Mouse (Mus musculus): ENCODE data around the gene Slc30a10. TPM values are rescaled to one million over a fixed set of nuclear protein-coding genes. Genes with fewer than 3 reads are reported as not detected.

Slc30a10 gene
- polyA plus RNA-seq, 1 experiment, result 6.0 TPM

DNA sequence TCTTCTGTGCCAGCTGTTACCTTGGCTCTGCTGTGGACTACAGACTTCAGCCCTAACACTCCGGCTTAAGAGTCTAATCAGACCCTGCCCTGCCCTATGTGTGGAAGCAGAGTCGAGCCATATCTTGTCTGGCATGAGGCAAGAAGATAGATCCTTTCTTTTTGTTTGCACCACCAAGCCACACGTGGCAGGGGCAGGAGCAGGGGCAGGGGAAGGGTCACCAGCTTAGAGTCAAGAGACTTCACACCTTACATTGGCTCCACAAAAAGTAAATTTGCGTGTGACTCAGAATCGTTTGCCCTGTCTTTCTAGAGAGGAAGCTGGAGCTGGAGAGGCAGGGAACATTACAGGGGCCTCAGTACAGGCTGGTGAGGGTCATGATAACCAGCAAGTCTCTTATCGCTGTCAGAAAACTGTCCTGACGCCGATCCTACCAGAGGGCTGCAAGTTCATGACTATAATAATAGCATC, 14.9 kb downstream of the Slc30a10 start:
- TF ChIP-seq CTCF (IDR thresholded peaks at IDR 0.05; ENCODE audit: borderline replicate concordance, insufficient read depth, low read depth, low read length) (no peak), POLR2A (IDR thresholded peaks at IDR 0.05; ENCODE audit: borderline replicate concordance, insufficient read depth, low read length) (no peak)
- Histone ChIP-seq H3K27ac (ENCODE audit: insufficient read depth, low read length) (no peak overlapping the region), H3K4me3 (replicated peaks; ENCODE audit: insufficient read depth, low read depth, low read length) (no peak overlapping the region), H3K4me1 (ENCODE audit: control insufficient read depth, insufficient read depth, low read length) (no peaks in the 10 kb centered on the region), H3K27me3 (ENCODE audit: control insufficient read depth, insufficient read depth, low read length) (no peaks in the 10 kb centered on the region)
- DNase-seq, result no peak
- WGBS, result 68% methylated on average over 8 of the region's 8 CpGs

DNA sequence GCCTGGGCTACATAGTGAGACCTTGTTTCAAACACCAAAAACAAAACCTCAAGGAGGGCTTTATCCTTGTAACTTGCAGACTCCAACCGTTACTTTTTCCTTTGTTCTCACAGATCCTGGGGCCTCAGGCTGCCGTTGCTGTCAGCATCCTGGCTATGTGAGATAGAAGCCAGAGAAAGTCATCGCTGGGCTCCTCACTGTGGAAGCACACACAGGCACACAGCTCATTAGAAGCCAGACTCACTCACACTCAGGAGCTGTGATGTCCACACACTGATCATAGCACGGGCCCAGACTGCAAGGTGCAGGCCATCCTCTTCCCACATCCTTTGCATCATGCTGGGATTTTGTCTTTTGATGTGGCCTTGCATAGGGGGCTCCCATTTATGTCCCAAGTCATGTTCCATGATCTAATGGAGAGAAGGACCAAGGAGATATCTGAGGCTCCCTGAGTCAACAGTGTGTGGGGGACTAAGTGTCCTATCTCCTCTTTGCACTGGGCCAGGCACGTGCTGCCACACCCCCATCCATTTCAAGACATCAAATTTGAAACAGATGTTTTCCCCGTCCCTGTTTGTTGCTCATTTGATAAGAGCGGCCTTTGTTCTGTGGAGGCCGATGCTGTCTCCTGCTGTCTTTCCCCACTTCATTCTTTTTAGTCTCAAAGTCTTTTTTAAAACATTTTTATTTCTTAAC, 17.5 kb downstream of the Slc30a10 start:
- 57% methylated on average over 8 of the region's 8 CpGs for WGBS
- no peak for DNase-seq
- H3K4me3 ChIP-seq (replicated peaks; ENCODE audit: insufficient read depth, low read depth, low read length), result no peak overlapping the region
- H3K27ac ChIP-seq (ENCODE audit: insufficient read depth, low read length), result no peak overlapping the region
- no peak for TF ChIP-seq CTCF (IDR thresholded peaks at IDR 0.05; ENCODE audit: borderline replicate concordance, insufficient read depth, low read depth, low read length)
- TF ChIP-seq POLR2A (IDR thresholded peaks at IDR 0.05; ENCODE audit: borderline replicate concordance, insufficient read depth, low read length), result no peak
- H3K27me3 ChIP-seq (ENCODE audit: control insufficient read depth, insufficient read depth, low read length), result no peaks in the 10 kb centered on the region
- H3K4me1 ChIP-seq (ENCODE audit: control insufficient read depth, insufficient read depth, low read length), result no peaks in the 10 kb centered on the region

- WGBS, result 95% methylated on average over 4 of the region's 4 CpGs
Observed at GRCm38 (mm10) chr1:185472730-185473129, 18.1 kb downstream of the Slc30a10 start.

GRCm38 (mm10) chr1:185473437-185473836, 18.8 kb downstream of the Slc30a10 start:
- DNase-seq, result no peak
- 95% methylated on average over 1 of the region's 1 CpGs for WGBS
- H3K27ac ChIP-seq (ENCODE audit: insufficient read depth, low read length), result no peak overlapping the region
- no peak overlapping the region for H3K4me3 ChIP-seq (replicated peaks; ENCODE audit: insufficient read depth, low read depth, low read length)
- no peaks in the 10 kb centered on the region for H3K4me1 ChIP-seq (ENCODE audit: control insufficient read depth, insufficient read depth, low read length)
- TF ChIP-seq POLR2A (IDR thresholded peaks at IDR 0.05; ENCODE audit: borderline replicate concordance, insufficient read depth, low read length) (no peak), CTCF (IDR thresholded peaks at IDR 0.05; ENCODE audit: borderline replicate concordance, insufficient read depth, low read depth, low read length) (no peak)
- no peaks in the 10 kb centered on the region for H3K27me3 ChIP-seq (ENCODE audit: control insufficient read depth, insufficient read depth, low read length)

More at GRCm38 (mm10) chr1:185472730-185473129, 18.1 kb downstream of the Slc30a10 start:
- no peak overlapping the region for H3K4me3 ChIP-seq (replicated peaks; ENCODE audit: insufficient read depth, low read depth, low read length)
- no peak for DNase-seq
- no peaks in the 10 kb centered on the region for H3K4me1 ChIP-seq (ENCODE audit: control insufficient read depth, insufficient read depth, low read length)
- no peaks in the 10 kb centered on the region for H3K27me3 ChIP-seq (ENCODE audit: control insufficient read depth, insufficient read depth, low read length)
- no peak overlapping the region for H3K27ac ChIP-seq (ENCODE audit: insufficient read depth, low read length)
- TF ChIP-seq POLR2A (IDR thresholded peaks at IDR 0.05; ENCODE audit: borderline replicate concordance, insufficient read depth, low read length) (no peak), CTCF (IDR thresholded peaks at IDR 0.05; ENCODE audit: borderline replicate concordance, insufficient read depth, low read depth, low read length) (no peak)

GRCm38 (mm10) chr1:185479861-185480260, 25.2 kb downstream of the Slc30a10 start:
- no peaks in the 10 kb centered on the region for H3K27me3 ChIP-seq (ENCODE audit: control insufficient read depth, insufficient read depth, low read length)
- no peak for TF ChIP-seq POLR2A (IDR thresholded peaks at IDR 0.05; ENCODE audit: borderline replicate concordance, insufficient read depth, low read length)
- TF ChIP-seq CTCF (IDR thresholded peaks at IDR 0.05; ENCODE audit: borderline replicate concordance, insufficient read depth, low read depth, low read length), result no peak
- H3K4me1 ChIP-seq (ENCODE audit: control insufficient read depth, insufficient read depth, low read length), result no peaks in the 10 kb centered on the region
- H3K27ac ChIP-seq (ENCODE audit: insufficient read depth, low read length), result no peak overlapping the region
- DNase-seq, result no peak
- WGBS, result 99% methylated on average over 4 of the region's 4 CpGs
- H3K4me3 ChIP-seq (replicated peaks; ENCODE audit: insufficient read depth, low read depth, low read length), result no peak overlapping the region

DNA sequence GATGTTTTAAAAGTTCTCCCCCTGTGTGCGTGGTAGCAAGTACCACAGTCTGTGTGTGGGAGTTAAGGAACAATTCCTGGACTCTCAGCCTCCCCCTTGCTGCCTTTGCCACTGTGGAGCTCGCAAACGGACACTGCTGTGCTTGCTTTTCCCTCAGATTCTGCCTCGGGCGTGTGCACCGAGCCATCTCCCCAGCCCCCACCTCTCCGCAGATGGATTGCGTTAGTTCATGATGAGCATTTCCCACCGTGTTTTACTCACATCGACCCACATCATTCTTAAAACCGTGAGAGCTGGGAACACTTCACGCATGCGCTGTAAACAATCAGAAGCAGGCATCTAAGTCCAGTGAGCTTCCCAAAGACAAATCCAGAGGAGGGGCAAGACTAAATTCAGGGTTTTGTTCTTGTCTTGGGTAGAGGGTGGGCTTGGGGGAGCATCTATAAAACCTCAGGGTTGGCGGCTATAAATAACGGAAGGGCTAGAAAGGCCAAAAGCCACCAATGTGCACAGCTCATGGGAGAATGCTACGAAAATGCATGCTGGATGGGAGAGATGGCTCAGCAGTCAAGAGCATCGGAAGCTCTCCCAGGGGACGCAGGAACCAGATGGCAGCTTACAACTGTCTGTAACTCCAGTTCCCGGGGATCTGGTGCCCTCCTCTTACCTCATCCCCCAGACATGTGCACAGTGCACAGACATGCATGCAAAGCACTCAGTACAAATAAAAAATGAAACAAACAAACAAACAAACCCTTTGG, 27.5 kb downstream of the Slc30a10 start:
- Histone ChIP-seq H3K27ac (ENCODE audit: insufficient read depth, low read length) (no peak overlapping the region), H3K4me3 (replicated peaks; ENCODE audit: insufficient read depth, low read depth, low read length) (peak overlapping the region; percentile 81), H3K4me1 (ENCODE audit: control insufficient read depth, insufficient read depth, low read length) (no peaks in the 10 kb centered on the region), H3K27me3 (ENCODE audit: control insufficient read depth, insufficient read depth, low read length) (no peaks in the 10 kb centered on the region)
- peak; percentile 39 to 41 for DNase-seq
- TF ChIP-seq POLR2A (IDR thresholded peaks at IDR 0.05; ENCODE audit: borderline replicate concordance, insufficient read depth, low read length), result no peak
- WGBS, result 7% methylated on average over 19 of the region's 19 CpGs

- TF ChIP-seq POLR2A (IDR thresholded peaks at IDR 0.05; ENCODE audit: borderline replicate concordance, insufficient read depth, low read length), result no peak
- TF ChIP-seq CTCF (IDR thresholded peaks at IDR 0.05; ENCODE audit: borderline replicate concordance, insufficient read depth, low read depth, low read length), result no peak
- WGBS, result 47% methylated on average over 2 of the region's 2 CpGs
- no peaks in the 10 kb centered on the region for H3K4me1 ChIP-seq (ENCODE audit: control insufficient read depth, insufficient read depth, low read length)
- no peaks in the 10 kb centered on the region for H3K27me3 ChIP-seq (ENCODE audit: control insufficient read depth, insufficient read depth, low read length)
- DNase-seq, result no peak
- H3K4me3 ChIP-seq (replicated peaks; ENCODE audit: insufficient read depth, low read depth, low read length), result no peak overlapping the region
- H3K27ac ChIP-seq (ENCODE audit: insufficient read depth, low read length), result no peak overlapping the region
Observed at GRCm38 (mm10) chr1:185482762-185483161, 28.1 kb downstream of the Slc30a10 start.

Measured in cerebellum, adult 2 months (tissue).